Mouse (Mus musculus) midbrain, postnatal 0 days (tissue): ENCODE results near the gene Efcab2. TPM values are rescaled to one million over a fixed set of nuclear protein-coding genes. Genes with fewer than 3 reads are reported as not detected.

Source experiments
- ATAC-seq: fragments of 200-750 bp; cut with Nextera tagmentation; 2 replicates; pipeline ENCODE4 v1.8.0; 2017; ENCODE audit warnings: moderate number of reproducible peaks, mild to moderate bottlenecking, moderate TSS enrichment, moderate library complexity; ENCODE audit not compliant: low FRiP score
- DNase-seq: peaks from one replicate; pipeline ENCODE4 v3.0.0-alpha.2; 2015; ENCODE audit warnings: low spot score
- H3K27ac ChIP-seq: fragments of 300-500 bp; sonication (generic); 2 replicates; pipeline ENCODE4 v1.5.1; 2014; ENCODE audit warnings: low read depth, mild to moderate bottlenecking, low read length, mixed read lengths
- H3K27me3 ChIP-seq: fragments of 300-500 bp; sonication (generic); 2 replicates; pipeline ENCODE4 v1.6.1; 2014; ENCODE audit warnings: low read length, control low read depth, mixed read lengths; ENCODE audit not compliant: insufficient read depth
- H3K36me3 ChIP-seq: fragments of 300-500 bp; sonication (generic); 2 replicates; pipeline ENCODE4 v1.6.1; 2014; ENCODE audit warnings: low read length, control low read depth, mixed read lengths; ENCODE audit not compliant: insufficient read depth
- H3K4me1 ChIP-seq: fragments of 300-500 bp; sonication (generic); 2 replicates; pipeline ENCODE4 v1.6.1; 2014; ENCODE audit warnings: mild to moderate bottlenecking, control low read depth, antibody characterized with exemption, low read length, mixed read lengths; ENCODE audit not compliant: insufficient read depth
- H3K4me2 ChIP-seq: fragments of 300-500 bp; sonication (generic); 2 replicates; pipeline ENCODE4 v1.6.1; 2014; ENCODE audit warnings: low read depth, mild to moderate bottlenecking, low read length, mixed read lengths; ENCODE audit not compliant: poor library complexity, severe bottlenecking
- H3K4me3 ChIP-seq: fragments of 300-500 bp; sonication (generic); 2 replicates; pipeline ENCODE4 v1.5.1; 2014; ENCODE audit warnings: low read depth, mild to moderate bottlenecking, low read length, moderate library complexity
- H3K9ac ChIP-seq: fragments of 300-500 bp; sonication (generic); replicated peaks from 2 replicates; pipeline ENCODE4 v1.6.1; 2014; ENCODE audit warnings: mild to moderate bottlenecking, low read length, moderate library complexity, mixed read lengths; ENCODE audit not compliant: poor library complexity, severe bottlenecking
- H3K9me3 ChIP-seq: fragments of 300-500 bp; sonication (generic); 2 replicates; pipeline ENCODE4 v1.6.1; 2016; ENCODE audit warnings: low read length, control low read depth
- CTCF ChIP-seq: IDR thresholded peaks from 2 replicates; pipeline ENCODE4 v1.5.1; 2016; ENCODE audit warnings: antibody characterized with exemption, mild to moderate bottlenecking
- WGBS: fragments of 180-500 bp; shearing (Covaris S2); extraction: QIAGEN DNeasy Blood & Tissue Kit; methylation state at CpG from one replicate; pipeline ENCODE4 v1.1.7; 2014; 5-methylcytosine and 5-hydroxymethylcytosine counted together
- polyA plus RNA-seq: library from polyadenylated mRNA; unstranded; fragments of >200 nt; fragmentation: Nextera tagmentation; extraction: Ambion mirVana; gene quantifications from 2 replicates; pipeline ENCODE4 v1.2.1, GENCODE M21; 2015
- total RNA-seq: library from RNA; depleted of rRNA; stranded (reverse); fragments of >200 nt; gene quantifications from 2 replicates; pipeline ENCODE4 v1.2.3, GENCODE M21; 2014

Gene Efcab2
- total and polyA plus RNA-seq, 2 experiments from 2014 or later: 5.9 to 13.4 TPM

DNA sequence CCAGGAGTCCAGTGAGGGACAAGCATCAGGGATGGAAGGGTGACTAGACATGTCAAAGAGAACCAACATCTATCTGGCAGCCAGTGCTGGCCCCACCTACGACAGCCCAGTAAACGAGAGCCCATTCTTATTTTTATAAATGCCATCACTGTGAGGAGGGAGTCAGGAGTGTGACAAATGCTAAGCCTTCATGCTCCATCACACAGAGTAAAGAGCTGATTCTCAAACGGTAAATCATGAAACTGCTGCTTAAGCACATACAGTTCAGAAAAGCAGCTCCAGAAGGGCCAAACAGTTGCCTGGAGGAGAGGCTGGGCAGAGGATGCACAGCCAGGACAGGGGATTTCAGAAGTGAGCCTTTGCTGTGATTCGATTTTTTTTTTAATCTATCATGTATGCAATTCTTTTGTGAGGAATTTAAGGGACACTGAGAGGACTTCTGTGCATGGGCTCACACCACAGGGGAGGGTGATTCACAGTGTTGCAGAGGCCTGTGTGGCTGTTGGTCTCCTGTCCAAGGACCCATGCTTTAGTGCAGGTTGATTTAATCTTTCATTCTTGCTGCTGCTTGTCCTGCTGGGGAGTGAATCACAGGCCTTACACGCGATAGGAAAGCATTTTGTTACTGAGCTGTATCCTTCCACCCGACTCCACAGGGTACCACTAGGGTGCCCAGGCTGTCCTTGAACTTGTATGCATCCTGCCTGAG lies 106.6 kb downstream of the Efcab2 start:
- no peak for DNase-seq
- 35% methylated on average over 7 of the region's 7 CpGs for WGBS
- Histone ChIP-seq H3K27me3 (no peaks in the 10 kb centered on the region), H3K4me3 (no peak overlapping the region), H3K4me1 (no peaks in the 10 kb centered on the region), H3K9ac (no peak overlapping the region), H3K36me3 (no peaks in the 10 kb centered on the region), H3K4me2 (no peak overlapping the region), H3K9me3 (no peaks in the 10 kb centered on the region), H3K27ac (no peak overlapping the region)
- no peak for ATAC-seq
- no peak for TF ChIP-seq CTCF

DNA sequence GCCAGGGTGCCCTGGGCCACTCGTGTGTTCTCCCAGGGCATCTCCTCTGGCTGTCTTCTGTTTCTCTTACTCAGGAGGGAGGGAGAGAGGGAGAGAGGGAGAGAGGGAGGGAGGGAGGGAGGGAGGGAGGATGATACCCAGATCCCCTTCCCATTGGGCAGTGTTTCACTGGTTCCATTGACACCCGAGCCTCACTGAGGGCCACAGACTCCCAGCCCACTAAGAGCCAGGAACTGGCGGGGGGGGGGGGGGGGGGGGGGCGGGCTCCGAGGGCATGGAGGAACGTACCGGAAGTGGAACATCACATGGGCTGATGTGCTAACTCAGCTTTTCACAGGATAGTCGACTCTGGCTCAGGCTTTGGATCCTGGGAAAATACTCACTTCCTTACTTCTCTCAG lies 108.1 kb downstream of the Efcab2 start:
- Histone ChIP-seq H3K4me1 (no peaks in the 10 kb centered on the region), H3K4me2 (no peak overlapping the region), H3K27me3 (no peaks in the 10 kb centered on the region), H3K9ac (no peak overlapping the region), H3K4me3 (no peak overlapping the region), H3K36me3 (no peaks in the 10 kb centered on the region), H3K27ac (no peak overlapping the region), H3K9me3 (no peaks in the 10 kb centered on the region)
- ATAC-seq (no peak), DNase-seq (no peak)
- no peak for TF ChIP-seq CTCF
- 42% methylated on average over 7 of the region's 8 CpGs for WGBS

DNA sequence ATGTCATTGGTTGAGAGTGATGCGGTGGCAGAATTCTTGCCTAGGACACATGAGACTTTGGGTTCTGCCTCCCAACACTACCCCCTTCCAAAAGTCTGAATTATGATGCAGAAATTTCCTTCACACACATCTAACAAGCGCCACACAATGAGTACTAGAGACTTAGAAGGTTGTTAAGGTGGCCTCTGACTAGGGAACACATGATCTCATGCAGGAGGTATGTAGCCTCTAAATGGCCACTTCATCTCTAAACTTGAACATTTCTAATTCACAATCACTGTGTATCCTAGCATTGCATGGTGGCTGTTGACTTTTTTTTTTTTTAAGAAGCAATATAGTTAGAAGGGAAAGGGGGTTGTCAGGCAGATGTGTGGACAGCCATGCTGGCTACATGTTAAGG lies 110.0 kb downstream of the Efcab2 start:
- no peak for ATAC-seq
- Histone ChIP-seq H3K27me3 (no peaks in the 10 kb centered on the region), H3K4me2 (no peak overlapping the region), H3K4me1 (no peaks in the 10 kb centered on the region), H3K9me3 (no peaks in the 10 kb centered on the region), H3K27ac (no peak overlapping the region), H3K9ac (no peak overlapping the region), H3K4me3 (no peak overlapping the region), H3K36me3 (no peaks in the 10 kb centered on the region)
- DNase-seq: no peak
- no peak for TF ChIP-seq CTCF
- WGBS: 89% methylated on average over 2 of the region's 2 CpGs

- no peak for ATAC-seq
- WGBS: 54% methylated on average over 5 of the region's 5 CpGs
- no peak overlapping the region for H3K27ac ChIP-seq
Measured at GRCm38 (mm10) chr1:178522389-178522788, 116.5 kb downstream of the Efcab2 start.

DNA sequence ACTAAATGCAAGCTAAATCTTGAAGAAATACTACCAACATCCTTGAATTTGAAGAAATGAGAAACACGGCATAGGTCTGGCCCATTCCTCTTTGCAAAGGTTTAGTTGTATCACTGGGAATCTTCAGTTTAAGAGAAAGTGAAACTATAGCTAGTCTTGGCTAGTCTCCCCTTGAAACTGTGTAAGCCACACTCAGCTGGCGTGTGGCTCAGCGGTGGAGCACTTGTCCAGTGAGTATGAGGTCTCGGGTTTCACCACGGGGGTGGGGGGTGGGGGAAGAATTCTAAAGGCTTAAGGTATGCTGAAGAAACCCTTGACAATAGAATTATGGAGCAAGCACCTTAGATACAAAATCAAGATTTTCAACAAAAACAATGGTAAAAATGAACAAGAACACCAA lies 117.3 kb downstream of the Efcab2 start:
- WGBS: 61% methylated on average over 5 of the region's 5 CpGs
- no peak for DNase-seq
- Histone ChIP-seq H3K4me3 (no peak overlapping the region), H3K4me2 (no peak overlapping the region), H3K9ac (no peak overlapping the region), H3K36me3 (no peaks in the 10 kb centered on the region), H3K27me3 (no peaks in the 10 kb centered on the region), H3K4me1 (no peaks in the 10 kb centered on the region), H3K9me3 (no peaks in the 10 kb centered on the region), H3K27ac (no peak overlapping the region)
- TF ChIP-seq CTCF: no peak
- no peak for ATAC-seq

More at GRCm38 (mm10) chr1:178522389-178522788, 116.5 kb downstream of the Efcab2 start:
- Histone ChIP-seq H3K9me3 (no peaks in the 10 kb centered on the region), H3K4me1 (no peaks in the 10 kb centered on the region), H3K36me3 (no peaks in the 10 kb centered on the region), H3K27me3 (no peaks in the 10 kb centered on the region), H3K9ac (no peak overlapping the region), H3K4me3 (no peak overlapping the region), H3K4me2 (no peak overlapping the region)
- TF ChIP-seq CTCF: no peak
- peak; percentile 54 for DNase-seq

GRCm38 (mm10) chr1:178527185-178527546 lies 121.3 kb downstream of the Efcab2 start:
- no peaks in the 10 kb centered on the region for H3K9me3 ChIP-seq
- H3K9ac ChIP-seq: peak overlapping the region; percentile 77
- ATAC-seq (0 out of 2 replicates have a peak, but pooled peaks have one; percentile 25), DNase-seq (peak; percentile 94)
- H3K4me2 ChIP-seq: peak overlapping the region; percentile 99
- peak overlapping the region; percentile 59 for H3K4me3 ChIP-seq
- WGBS: under 1% methylated on average over 21 of the region's 21 CpGs
- no peaks in the 10 kb centered on the region for H3K4me1 ChIP-seq
- H3K36me3 ChIP-seq: no peaks in the 10 kb centered on the region
- H3K27ac ChIP-seq: peak overlapping the region; percentile 87
- no peaks in the 10 kb centered on the region for H3K27me3 ChIP-seq
- peak; percentile 84 for TF ChIP-seq CTCF
